Mouse (Mus musculus): ENCODE data around the gene Mroh3. TPM values are rescaled to one million over a fixed set of nuclear protein-coding genes. Genes with fewer than 3 reads are reported as not detected.

The Mroh3 gene
- total RNA-seq, 2 experiments from 2014 or later: 2.0 to 2.1 TPM

GRCm38 (mm10) chr1:136230201-136230600 is 17.6 kb upstream of the Mroh3 start:
- no peak for DNase-seq (ENCODE audit: low spot score in 2 of 2)
- intact Hi-C loops (cut with DNase I): no loop called here

DNA sequence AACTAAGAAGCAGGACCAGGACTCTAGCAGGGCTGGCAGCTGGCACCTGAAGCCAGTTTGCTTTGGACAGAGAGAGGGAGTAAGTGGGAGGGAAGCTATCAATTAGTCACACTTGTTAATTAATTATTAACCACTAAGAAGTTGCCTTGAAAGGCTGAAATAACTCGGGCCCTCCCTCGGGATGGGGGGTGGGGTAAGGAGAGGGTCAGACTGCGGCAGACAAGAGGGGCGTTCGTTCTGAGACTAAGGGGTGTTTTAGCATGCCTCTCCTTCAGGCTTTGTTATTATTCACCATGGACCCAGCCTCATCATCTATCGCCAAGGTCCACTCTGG is 16.4 kb upstream of the Mroh3 start:
- no peak for DNase-seq (ENCODE audit: low spot score in 2 of 2)

DNA sequence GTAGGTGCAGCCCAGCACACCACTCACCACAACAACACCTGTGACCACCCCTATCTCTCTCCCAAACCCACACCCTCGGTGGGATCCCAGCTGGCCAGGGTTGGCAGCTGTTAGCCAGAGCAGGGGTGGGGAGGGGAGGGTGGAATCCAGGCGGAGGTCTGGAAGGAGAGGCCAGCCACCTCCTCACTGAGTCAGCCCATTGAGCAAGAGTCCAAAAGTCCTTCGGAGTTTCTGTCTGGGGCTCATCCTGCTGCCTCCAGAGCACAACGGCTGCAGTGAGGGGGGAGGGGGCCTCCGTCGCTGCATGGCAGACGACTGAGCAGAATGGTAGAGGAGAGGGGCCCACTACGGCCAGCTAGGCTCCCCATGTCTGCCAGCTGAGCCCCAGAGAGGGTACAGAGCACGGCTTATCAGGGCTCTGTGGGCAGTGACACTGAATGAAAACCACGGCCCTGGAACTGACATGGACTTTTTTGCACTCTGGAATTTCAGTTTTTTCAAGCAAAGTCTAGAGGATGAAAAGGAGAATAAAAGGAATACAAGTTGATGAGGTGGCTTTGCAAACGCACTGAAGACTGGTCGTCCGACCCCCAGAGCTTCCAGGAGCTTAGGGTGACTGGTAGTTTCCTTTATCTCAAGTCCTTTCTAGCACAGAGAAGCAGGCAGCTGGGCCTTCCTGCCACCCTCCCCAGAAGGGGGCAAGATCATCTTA is 15.9 kb upstream of the Mroh3 start:
- intact Hi-C loops (cut with DNase I): no loop called here

More for the DNA sequence above, 16.4 kb upstream of the Mroh3 start:
- intact Hi-C loops (cut with DNase I): no loop called here

GRCm38 (mm10) chr1:136227870-136228269 is 15.2 kb upstream of the Mroh3 start:
- DNase-seq (ENCODE audit: low spot score in 2 of 2): no peak
- intact Hi-C loops (cut with DNase I): no loop called here

More for the DNA sequence above, 15.9 kb upstream of the Mroh3 start:
- DNase-seq (ENCODE audit: low spot score in 2 of 2): no peak

DNA sequence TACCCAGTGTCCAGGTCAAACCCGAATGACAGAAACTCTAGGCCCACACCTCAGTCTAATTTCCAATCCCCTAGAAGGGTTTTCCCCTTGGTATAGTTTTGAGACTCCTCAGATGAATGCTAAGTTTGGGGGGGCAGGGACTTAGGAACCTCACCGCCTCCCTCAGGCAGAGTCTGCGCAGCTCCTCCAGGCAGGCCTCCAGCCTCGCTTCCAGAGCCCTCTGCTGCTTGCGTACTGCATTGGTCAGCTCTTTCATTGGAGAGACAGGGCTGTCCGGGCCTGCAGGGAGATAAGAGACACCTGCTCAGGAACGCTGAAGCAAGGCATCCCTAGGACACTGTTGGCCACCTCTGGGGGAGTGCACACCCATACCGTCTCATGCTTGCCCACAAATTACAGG is 14.0 kb upstream of the Mroh3 start:
- intact Hi-C loops (cut with DNase I): no loop called here

DNA sequence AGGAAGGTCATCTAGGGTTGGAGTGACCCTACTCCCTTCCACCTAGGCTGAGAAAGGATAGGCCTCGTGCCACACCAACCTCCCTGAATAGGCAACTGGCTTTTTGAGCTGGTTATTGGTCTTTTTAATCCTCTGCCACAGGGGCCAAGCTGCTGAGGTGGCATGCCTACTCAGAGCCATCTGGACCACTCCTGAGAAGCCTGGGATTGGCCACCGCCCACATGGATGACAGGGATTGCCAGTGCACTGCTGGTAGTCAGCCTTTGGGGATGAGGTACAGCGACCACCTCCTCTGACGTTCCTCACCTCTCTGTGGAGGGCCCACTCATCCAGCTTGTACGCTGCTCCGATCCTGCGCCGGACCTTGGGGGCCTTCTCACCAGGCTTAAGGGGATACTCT is 13.2 kb upstream of the Mroh3 start:
- no peak for DNase-seq (ENCODE audit: low spot score in 2 of 2)
- intact Hi-C loops (cut with DNase I): no loop called here

More for the DNA sequence above, 14.0 kb upstream of the Mroh3 start:
- DNase-seq (ENCODE audit: low spot score in 2 of 2): no peak

- no peak for DNase-seq (ENCODE audit: low spot score in 2 of 2)
- intact Hi-C loops (cut with DNase I): no loop called here
Observed at GRCm38 (mm10) chr1:136223758-136224342, 11.2 kb upstream of the Mroh3 start.

GRCm38 (mm10) chr1:136222386-136222785 is 9.8 kb upstream of the Mroh3 start:
- no peak for DNase-seq (ENCODE audit: low spot score in 2 of 2)
- intact Hi-C loops (cut with DNase I): no loop called here

GRCm38 (mm10) chr1:136220037-136220871 is 7.6 kb upstream of the Mroh3 start:
- intact Hi-C loops (cut with DNase I): no loop called here
- no peak for DNase-seq (ENCODE audit: low spot score in 2 of 2)

DNA sequence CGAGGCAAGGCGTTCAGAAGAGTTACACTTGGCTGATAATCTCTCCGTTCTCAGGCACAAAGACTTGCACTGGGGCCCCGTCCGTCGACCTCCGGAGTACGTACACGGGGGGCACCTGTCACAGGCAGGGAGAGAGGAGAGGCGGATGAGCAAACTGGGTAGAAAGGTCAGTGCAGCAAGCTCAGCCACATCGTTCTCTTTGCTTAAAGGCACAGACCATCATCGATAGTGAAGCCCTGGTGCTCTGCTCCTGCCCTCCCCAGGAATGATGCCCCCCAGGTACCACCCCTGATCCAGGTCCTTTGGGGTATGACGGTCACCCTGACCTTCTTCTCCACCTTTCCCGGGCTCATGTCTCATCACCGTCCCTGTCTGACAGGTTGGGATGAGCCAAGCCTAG is 1.7 kb upstream of the Mroh3 start:
- no peak for DNase-seq (ENCODE audit: low spot score in 2 of 2)
- intact Hi-C loops (cut with DNase I): loop anchor here (5.0 kb wide), 2 partner anchors 42 to 167 kb away; no protein-coding TSS in a partner anchor

DNA sequence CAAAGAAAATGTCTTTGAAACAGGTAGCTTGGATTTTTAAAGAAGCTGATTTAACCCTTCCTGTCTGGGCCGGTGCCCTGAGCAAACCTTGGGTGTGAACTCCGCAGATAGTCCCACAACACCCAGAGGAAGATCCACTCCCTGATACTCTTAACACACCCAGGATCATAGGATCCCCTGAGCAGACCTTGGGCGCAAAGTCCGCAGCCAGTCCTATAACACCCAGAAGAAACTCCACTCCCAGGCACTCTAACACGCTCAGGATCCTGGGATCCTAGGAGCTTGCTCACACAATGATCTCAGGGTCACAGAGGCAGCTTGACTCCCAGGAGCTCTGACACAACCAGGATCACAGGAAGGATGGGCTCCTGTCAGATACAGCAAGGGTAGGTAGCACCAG is 22.6 kb downstream of the Mroh3 start:
- intact Hi-C loops (cut with DNase I): no loop called here
- no peak for DNase-seq (ENCODE audit: low spot score in 2 of 2)

- no peak for DNase-seq (ENCODE audit: low spot score in 2 of 2)
- intact Hi-C loops (cut with DNase I): no loop called here
Observed at GRCm38 (mm10) chr1:136179511-136180001, 33.1 kb downstream of the Mroh3 start.

GRCm38 (mm10) chr1:136178741-136179140 is 33.9 kb downstream of the Mroh3 start:
- intact Hi-C loops (cut with DNase I): no loop called here
- no peak for DNase-seq (ENCODE audit: low spot score in 2 of 2)

DNA sequence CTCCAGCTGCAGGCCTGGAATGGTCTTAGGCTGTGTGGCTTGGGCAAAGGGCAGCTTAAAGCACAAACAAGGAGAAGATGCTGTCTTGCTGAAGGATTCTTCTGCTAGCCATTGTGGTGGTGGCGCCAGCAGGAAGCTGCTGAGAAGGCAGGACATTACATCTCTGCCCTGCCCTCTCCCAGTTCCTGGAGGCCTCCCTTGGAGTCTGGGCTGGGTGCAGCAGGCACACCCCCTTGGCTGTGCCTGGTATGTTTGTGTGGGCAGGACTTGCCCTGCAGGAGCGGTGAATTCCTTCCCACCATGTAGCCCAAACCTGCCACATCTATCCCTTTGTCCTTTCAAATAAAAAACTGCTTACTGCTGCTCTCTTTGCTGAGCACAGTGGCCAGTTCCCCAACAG is 35.5 kb downstream of the Mroh3 start:
- no peak for DNase-seq (ENCODE audit: low spot score in 2 of 2)
- intact Hi-C loops (cut with DNase I): no loop called here

DNA sequence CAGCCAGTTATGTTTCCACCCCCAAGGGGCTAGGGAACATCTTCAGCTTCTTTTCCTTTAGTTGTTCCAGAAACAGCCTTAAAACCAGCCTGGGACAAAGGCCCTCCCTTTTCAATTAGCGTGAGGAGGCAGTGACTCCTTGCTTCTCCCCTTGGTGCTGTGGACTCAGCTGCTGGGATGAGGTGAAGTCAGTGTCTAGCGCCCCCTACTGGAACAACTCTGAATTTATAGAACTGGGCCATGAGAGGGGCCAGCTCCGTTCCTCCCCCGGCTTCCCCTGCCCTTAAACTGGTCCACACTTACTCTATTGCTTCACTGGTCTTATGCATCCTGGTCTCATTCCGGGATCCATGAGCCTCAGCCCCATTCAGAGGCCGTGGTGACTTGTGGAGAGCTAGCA is 37.4 kb downstream of the Mroh3 start:
- peak in 1 of 2 experiments; percentile 64 for DNase-seq (ENCODE audit: low spot score in 2 of 2)
- intact Hi-C loops (cut with DNase I): no loop called here

DNA sequence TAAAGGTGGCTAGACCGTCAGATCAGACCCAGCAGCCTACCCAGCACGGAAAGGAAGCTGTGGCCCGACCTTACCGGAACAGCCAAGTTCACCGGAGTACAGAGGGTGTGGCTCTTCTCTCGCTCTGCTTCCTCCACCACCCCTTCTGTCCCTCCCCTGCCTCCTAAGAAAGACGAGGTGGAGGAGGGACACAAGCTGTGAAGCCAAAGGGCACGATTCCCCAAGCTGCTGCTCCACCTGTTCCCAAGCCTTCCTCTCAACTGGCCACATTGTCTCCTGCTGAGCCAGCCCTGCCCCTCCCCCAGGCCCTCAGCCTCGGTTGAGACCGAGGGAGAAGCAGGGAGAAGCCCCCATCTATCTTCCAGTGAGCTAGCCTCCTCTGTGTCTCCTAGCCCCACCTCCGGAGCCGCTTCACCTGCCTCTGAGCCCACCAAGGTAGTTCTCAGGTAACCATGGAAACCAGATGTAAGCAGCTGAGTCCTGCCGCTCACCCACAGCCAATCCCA is 38.5 kb downstream of the Mroh3 start:
- no peak for DNase-seq (ENCODE audit: low spot score in 2 of 2)
- intact Hi-C loops (cut with DNase I): loop anchor here (5.0 kb wide), 2 partner anchors 38 to 283 kb away; partner anchors contain the start of gene Mroh3

DNA sequence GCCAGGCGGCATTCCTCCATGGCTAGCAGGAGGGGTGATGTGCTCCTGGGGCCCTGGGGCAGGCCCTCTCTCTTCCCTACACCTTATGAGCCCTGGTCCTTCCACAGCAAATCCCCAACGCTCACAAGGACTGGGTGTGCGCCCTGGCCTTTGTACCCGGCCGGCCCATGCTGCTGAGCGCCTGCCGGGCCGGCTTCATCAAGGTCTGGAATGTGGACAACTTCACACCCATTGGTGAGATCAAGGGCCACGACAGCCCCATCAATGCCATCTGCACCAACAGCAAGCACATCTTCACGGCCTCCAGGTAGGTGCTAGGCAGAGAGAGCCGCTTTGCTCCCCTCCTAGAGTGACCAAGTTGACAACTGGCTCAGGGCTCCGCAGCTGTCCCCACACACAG is 39.9 kb downstream of the Mroh3 start:
- DNase-seq (ENCODE audit: low spot score in 2 of 2): no peak
- intact Hi-C loops (cut with DNase I): loop anchor here (5.0 kb wide), 2 partner anchors 40 to 285 kb away; partner anchors contain the start of gene Mroh3

DNA sequence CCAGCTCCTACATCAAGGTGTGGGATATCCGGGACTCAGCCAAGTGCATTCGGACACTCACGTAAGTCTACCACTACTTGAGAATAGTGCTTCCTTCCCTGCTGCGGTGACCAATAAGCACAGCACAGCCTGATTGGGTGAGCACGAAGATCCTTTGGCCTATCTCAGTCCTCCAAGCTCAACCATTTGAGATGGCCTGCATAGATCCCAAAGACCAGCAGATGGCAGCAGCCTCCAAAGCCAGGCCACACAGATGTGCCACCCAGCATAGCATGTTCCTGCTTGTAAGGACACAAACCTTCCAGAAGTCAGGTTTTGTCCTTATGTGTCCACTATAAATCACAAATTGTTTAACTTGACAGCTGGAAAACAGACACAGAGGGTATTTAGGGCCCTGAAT is 42.5 kb downstream of the Mroh3 start:
- intact Hi-C loops (cut with DNase I): loop anchor here (5.0 kb wide), 2 partner anchors 42 to 287 kb away; partner anchors contain the start of gene Mroh3
- peak; percentile 71 to 85 for DNase-seq (ENCODE audit: low spot score in 2 of 2)

DNA sequence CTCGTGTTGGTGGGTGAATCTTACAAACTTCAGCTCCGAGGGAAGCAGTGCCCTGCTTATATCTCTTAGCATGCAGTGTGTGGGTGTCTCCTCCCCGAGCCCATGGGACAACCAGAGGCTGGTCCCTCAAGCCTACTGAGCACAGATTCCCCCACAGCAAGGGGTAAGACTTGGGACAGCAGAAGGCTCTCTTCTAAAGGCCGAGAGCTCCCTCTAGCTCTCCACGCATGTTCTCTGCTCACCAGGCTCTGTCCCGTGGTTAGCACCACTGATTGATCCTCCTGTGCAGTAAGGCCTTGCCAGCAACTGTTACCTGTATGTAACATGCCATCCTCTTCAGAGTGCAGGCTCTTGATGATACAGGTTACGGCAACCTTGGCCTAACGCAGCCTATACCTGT is 45.0 kb downstream of the Mroh3 start:
- intact Hi-C loops (cut with DNase I): loop anchor here (2.0 kb wide), 2 partner anchors 51 to 117 kb away; partner anchors contain the start of gene Ascl5
- peak in 1 of 2 experiments; percentile 75 for DNase-seq (ENCODE audit: low spot score in 2 of 2)

DNA sequence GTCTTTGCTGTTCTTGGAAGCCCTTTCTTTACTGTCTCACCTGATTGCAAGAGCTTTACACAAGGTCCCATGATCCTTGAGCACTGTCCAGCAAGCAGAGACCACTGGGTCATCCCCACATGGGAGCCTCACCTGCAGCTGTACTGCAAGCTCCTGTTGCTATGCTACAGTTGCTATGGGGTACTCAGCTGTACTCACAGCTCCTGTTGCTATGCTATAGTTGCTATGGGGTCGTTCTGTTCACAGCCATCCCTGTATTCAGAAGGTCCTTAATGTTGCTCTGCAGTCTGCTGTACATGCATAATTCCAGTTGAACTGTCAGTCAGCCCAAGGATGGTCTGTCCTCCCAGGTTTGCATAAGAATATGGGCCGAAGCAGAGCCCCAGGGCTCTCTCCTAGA is 47.2 kb downstream of the Mroh3 start:
- no peak for DNase-seq (ENCODE audit: low spot score in 2 of 2)
- intact Hi-C loops (cut with DNase I): no loop called here
